Mouse (Mus musculus): ENCODE measurements around the gene Rab11fip4. TPM values are rescaled to one million over a fixed set of nuclear protein-coding genes. Genes with fewer than 3 reads are reported as not detected.

Gene Rab11fip4
- polyA plus RNA-seq, 1 experiment from 2014 or later = 0.26 TPM

GRCm38 (mm10) chr11:79615871-79616270 lies 24.9 kb downstream of the Rab11fip4 start:
- WGBS = 44% methylated on average over 5 of the region's 5 CpGs
- ATAC-seq (replicated peaks; ENCODE audit: insufficient number of reproducible peaks, insufficient read depth, low FRiP score, low read depth) = no peak
- no peak overlapping the region for H3K27ac ChIP-seq
- no peaks in the 10 kb centered on the region for H3K36me3 ChIP-seq
- H3K9ac ChIP-seq = no peak overlapping the region
- H3K4me3 ChIP-seq = no peak overlapping the region
- H3K4me1 ChIP-seq (replicated peaks) = peaks cover 9% of the 10 kb centered on the region
- H3K4me2 ChIP-seq = no peak overlapping the region
- peaks cover 7% of the 10 kb centered on the region; the same call in 1 of the 2 replicates for H3K27me3 ChIP-seq
- H3K9me3 ChIP-seq (replicated peaks) = no peaks in the 10 kb centered on the region

DNA sequence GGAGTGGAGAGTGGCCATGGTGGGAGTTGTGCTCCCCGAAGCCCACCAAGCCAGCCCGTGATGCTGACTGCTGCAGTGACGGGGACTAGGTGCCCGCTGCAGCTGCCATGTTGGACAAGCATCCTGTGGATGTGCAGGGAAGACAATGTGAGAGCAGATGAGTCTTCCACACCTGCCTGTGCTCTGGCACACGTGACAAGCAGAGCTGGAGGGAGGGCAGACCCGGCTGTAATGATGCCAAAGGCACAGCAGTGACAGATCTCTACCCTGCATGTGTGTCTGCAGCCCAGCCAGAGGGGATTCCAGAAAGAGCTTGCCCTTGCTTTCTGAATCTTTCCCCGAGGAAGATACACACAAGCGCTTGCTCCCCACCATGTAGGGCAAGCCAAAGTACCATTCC lies 27.0 kb downstream of the Rab11fip4 start:
- Histone ChIP-seq H3K27ac (no peak overlapping the region), H3K9me3 (replicated peaks) (no peaks in the 10 kb centered on the region), H3K4me3 (no peak overlapping the region), H3K4me2 (no peak overlapping the region), H3K27me3 (no peaks in the 10 kb centered on the region), H3K36me3 (no peaks in the 10 kb centered on the region), H3K9ac (no peak overlapping the region), H3K4me1 (replicated peaks) (no peaks in the 10 kb centered on the region)
- no peak for ATAC-seq (replicated peaks; ENCODE audit: insufficient number of reproducible peaks, insufficient read depth, low FRiP score, low read depth)
- 86% methylated on average over 8 of the region's 8 CpGs for WGBS

- Histone ChIP-seq H3K36me3 (no peaks in the 10 kb centered on the region), H3K4me1 (replicated peaks) (no peaks in the 10 kb centered on the region; the same call in 1 of the 2 replicates), H3K4me2 (no peak overlapping the region), H3K9ac (no peak overlapping the region), H3K27me3 (no peaks in the 10 kb centered on the region; the same call in 1 of the 2 replicates), H3K27ac (no peak overlapping the region), H3K4me3 (no peak overlapping the region), H3K9me3 (replicated peaks) (no peaks in the 10 kb centered on the region)
- no peak for ATAC-seq (replicated peaks; ENCODE audit: insufficient number of reproducible peaks, insufficient read depth, low FRiP score, low read depth)
- WGBS = 64% methylated on average over 5 of the region's 5 CpGs
Observed at GRCm38 (mm10) chr11:79623029-79623428, 32.0 kb downstream of the Rab11fip4 start.

- no peak overlapping the region for H3K9ac ChIP-seq
- no peaks in the 10 kb centered on the region; the same call in 1 of the 2 replicates for H3K27me3 ChIP-seq
- ATAC-seq (replicated peaks; ENCODE audit: insufficient number of reproducible peaks, insufficient read depth, low FRiP score, low read depth) = no peak
- H3K36me3 ChIP-seq = no peaks in the 10 kb centered on the region
- WGBS = 11% methylated on average over 4 of the region's 4 CpGs
- H3K27ac ChIP-seq = no peak overlapping the region
- no peak overlapping the region for H3K4me3 ChIP-seq
- no peaks in the 10 kb centered on the region; the same call in 1 of the 2 replicates for H3K4me1 ChIP-seq (replicated peaks)
- H3K9me3 ChIP-seq (replicated peaks) = no peaks in the 10 kb centered on the region
- no peak overlapping the region for H3K4me2 ChIP-seq
Observed at GRCm38 (mm10) chr11:79624801-79625302, 33.8 kb downstream of the Rab11fip4 start.

GRCm38 (mm10) chr11:79628716-79629115 lies 37.7 kb downstream of the Rab11fip4 start:
- ATAC-seq (replicated peaks; ENCODE audit: insufficient number of reproducible peaks, insufficient read depth, low FRiP score, low read depth) = no peak
- Histone ChIP-seq H3K36me3 (no peaks in the 10 kb centered on the region), H3K4me1 (replicated peaks) (no peaks in the 10 kb centered on the region; the same call in 1 of the 2 replicates), H3K4me2 (no peak overlapping the region), H3K27me3 (no peaks in the 10 kb centered on the region; the same call in 1 of the 2 replicates), H3K27ac (no peak overlapping the region), H3K4me3 (no peak overlapping the region), H3K9me3 (replicated peaks) (no peaks in the 10 kb centered on the region), H3K9ac (no peak overlapping the region)
- 71% methylated on average over 3 of the region's 3 CpGs for WGBS

DNA sequence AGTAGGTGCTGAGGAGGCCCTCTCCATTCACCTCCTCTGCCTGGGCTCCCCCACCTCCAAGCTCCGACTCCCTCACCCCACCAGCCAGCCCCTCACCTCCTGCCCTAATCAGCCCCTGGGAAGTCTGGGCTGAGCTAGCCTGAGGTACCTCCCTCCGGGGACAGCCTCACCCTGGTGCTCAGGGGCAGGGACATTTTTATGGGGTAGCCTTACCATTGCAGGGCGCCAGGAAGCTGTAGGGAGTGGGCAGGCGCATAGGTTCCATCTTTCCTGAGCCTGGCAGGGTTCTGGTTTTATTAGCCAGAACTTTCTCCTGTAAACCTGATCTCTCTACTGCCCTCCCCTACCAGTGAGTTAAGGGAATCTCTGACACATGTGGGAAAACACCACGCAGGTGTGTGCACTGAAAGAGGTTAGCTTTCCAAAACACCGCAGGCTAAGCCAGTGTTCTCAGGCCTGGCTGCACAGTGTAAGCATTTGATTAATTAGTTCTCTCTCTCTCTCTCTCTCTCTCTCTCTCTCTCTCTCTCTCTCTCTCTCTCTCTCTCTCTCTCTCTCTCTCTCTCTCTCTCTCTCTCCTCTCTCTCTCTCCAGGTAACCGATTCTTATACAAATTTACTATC lies 38.9 kb downstream of the Rab11fip4 start:
- ATAC-seq (replicated peaks; ENCODE audit: insufficient number of reproducible peaks, insufficient read depth, low FRiP score, low read depth) = no peak
- no peaks in the 10 kb centered on the region for H3K9me3 ChIP-seq (replicated peaks)
- H3K27me3 ChIP-seq = no peaks in the 10 kb centered on the region
- H3K9ac ChIP-seq = no peak overlapping the region
- H3K4me2 ChIP-seq = no peak overlapping the region
- no peaks in the 10 kb centered on the region for H3K36me3 ChIP-seq
- H3K27ac ChIP-seq = no peak overlapping the region
- 80% methylated on average over 7 of the region's 7 CpGs for WGBS
- no peak overlapping the region for H3K4me3 ChIP-seq
- no peaks in the 10 kb centered on the region; the same call in 1 of the 2 replicates for H3K4me1 ChIP-seq (replicated peaks)

DNA sequence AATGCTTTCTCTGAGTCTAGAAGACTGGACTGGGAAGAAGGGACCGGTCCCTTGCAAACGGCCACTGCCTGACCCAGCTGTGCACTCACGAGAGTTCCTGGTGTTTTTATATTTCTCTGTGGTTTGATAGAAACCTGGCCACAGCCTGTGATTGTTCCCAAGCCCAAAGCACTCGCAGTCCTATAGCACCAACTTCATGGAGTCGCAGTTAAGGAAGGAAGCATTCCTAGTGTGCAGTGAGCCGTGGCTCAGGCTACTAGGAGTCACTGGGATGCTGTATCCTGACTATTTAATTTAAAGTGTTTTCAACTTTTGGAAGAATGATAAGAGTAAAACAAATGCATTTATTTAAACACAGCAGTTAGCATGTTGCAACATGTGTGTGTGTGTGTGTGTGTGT lies 39.5 kb downstream of the Rab11fip4 start:
- 66% methylated on average over 6 of the region's 6 CpGs for WGBS
- no peak overlapping the region for H3K27ac ChIP-seq
- no peak overlapping the region for H3K4me2 ChIP-seq
- no peaks in the 10 kb centered on the region for H3K4me1 ChIP-seq (replicated peaks)
- no peak overlapping the region for H3K4me3 ChIP-seq
- no peaks in the 10 kb centered on the region for H3K27me3 ChIP-seq
- no peak for ATAC-seq (replicated peaks; ENCODE audit: insufficient number of reproducible peaks, insufficient read depth, low FRiP score, low read depth)
- H3K36me3 ChIP-seq = no peaks in the 10 kb centered on the region
- no peaks in the 10 kb centered on the region for H3K9me3 ChIP-seq (replicated peaks)
- H3K9ac ChIP-seq = no peak overlapping the region

DNA sequence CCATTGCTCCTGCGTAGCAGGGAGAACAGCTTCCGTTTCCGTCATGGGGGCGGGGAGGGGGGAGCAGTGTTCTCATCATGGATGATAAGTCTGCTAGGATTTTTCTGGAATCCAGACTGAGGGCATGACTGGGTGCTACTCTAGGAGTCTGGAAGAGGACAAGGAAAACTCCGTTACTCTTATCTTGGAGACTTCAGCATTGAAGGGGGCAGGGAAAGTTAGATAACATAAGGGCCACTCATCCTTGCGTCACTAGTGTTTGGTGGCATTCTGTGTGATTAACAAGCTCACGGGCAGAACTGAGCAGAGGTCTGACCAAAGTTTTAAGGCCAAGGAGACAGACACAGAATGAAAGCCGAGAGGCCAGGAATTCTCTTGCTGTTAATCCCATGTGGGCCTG lies 42.4 kb downstream of the Rab11fip4 start:
- H3K4me2 ChIP-seq = no peak overlapping the region
- no peak for ATAC-seq (replicated peaks; ENCODE audit: insufficient number of reproducible peaks, insufficient read depth, low FRiP score, low read depth)
- WGBS = 39% methylated on average over 8 of the region's 8 CpGs
- H3K4me1 ChIP-seq (replicated peaks) = no peaks in the 10 kb centered on the region
- H3K9ac ChIP-seq = no peak overlapping the region
- H3K36me3 ChIP-seq = no peaks in the 10 kb centered on the region
- H3K9me3 ChIP-seq (replicated peaks) = 0 out of 2 replicates have a peak, but pooled peaks cover 3% of the 10 kb centered on the region
- no peak overlapping the region for H3K27ac ChIP-seq
- no peak overlapping the region for H3K4me3 ChIP-seq
- H3K27me3 ChIP-seq = no peaks in the 10 kb centered on the region

DNA sequence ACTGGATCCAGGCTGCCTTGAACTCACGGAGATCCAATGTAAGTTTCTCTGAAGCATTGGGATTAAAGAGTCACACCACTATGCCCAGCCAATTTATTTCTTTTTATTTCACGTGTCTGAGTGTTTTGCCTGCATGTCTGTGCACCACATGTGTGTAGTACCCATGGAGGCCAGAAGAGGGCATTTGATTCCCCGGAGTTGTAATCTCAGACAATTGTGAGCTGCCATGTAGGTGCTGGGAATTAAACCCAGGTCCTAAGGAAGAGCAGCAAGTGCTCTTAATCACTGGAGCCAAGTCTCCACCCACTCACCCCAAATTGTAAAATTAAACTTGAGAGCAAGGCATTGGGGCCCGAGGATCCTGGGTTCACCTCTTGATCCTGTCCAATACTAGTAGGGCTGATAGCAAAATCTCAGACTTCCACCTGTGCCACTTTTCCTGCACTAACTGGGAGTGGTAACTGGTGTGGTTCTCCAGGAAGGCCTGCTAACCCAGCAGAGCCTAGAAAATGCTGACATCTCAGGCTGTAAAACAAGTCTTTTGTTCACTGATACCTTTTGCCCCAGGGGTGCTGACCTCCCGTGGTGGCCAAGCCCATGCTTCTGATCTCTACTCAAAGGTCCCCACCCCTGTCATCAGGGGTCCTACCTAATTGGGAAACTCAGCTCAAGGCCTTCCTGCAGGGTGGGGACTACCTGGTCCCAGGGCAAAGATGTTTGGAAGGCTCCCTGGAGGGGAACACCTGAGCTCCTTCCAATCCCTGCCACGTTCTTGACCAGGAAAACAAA lies 44.8 kb downstream of the Rab11fip4 start:
- ATAC-seq (replicated peaks; ENCODE audit: insufficient number of reproducible peaks, insufficient read depth, low FRiP score, low read depth) = no peak
- Histone ChIP-seq H3K4me3 (no peak overlapping the region), H3K36me3 (no peaks in the 10 kb centered on the region), H3K9me3 (replicated peaks) (0 out of 2 replicates have a peak, but pooled peaks cover 3% of the 10 kb centered on the region), H3K4me2 (no peak overlapping the region), H3K9ac (no peak overlapping the region), H3K4me1 (replicated peaks) (peaks cover 6% of the 10 kb centered on the region), H3K27ac (no peak overlapping the region), H3K27me3 (no peaks in the 10 kb centered on the region)
- WGBS = 78% methylated on average over 6 of the region's 6 CpGs

DNA sequence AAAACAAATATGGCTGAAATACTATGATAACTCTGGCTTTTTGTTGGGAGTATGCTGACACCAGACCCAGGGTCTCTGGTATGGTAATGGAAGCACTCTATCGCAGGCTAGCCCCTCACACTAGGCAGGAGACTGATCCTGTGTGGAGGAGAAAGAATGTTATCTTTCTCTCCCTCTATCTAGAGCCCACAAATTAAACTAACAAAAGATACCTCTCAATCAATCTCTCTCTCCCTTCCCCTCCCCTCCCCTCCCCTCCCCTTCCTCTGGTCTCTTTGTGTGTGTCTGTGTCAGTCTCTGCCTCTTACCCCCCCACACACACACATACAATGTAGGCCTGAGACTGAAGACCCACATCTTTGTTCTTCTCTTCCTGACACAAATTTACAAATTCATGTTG lies 45.5 kb downstream of the Rab11fip4 start:
- H3K27ac ChIP-seq = no peak overlapping the region
- ATAC-seq (replicated peaks; ENCODE audit: insufficient number of reproducible peaks, insufficient read depth, low FRiP score, low read depth) = no peak

DNA sequence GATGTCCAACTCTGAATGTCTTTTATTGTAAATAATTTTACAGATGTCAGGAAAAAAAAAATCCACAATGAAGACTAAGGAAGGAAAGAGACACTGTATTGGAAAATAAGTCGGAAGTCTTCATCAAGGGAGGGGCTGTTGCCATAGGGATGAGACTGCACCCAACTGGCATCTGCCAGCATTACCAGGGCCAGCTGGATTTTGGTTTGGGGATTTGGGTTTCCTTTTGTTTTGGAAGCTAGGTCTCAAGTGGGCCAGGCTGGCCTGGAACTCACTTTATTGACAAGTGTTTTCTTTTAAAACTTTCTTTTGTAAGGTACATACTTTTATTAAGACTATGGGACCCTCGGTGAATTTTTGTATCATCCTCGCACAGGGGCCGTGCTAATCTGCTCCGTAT lies 47.7 kb downstream of the Rab11fip4 start:
- no peak overlapping the region for H3K27ac ChIP-seq
- H3K9ac ChIP-seq = no peak overlapping the region
- H3K9me3 ChIP-seq (replicated peaks) = 0 out of 2 replicates have a peak, but pooled peaks cover 3% of the 10 kb centered on the region
- H3K36me3 ChIP-seq = no peaks in the 10 kb centered on the region
- no peak for ATAC-seq (replicated peaks; ENCODE audit: insufficient number of reproducible peaks, insufficient read depth, low FRiP score, low read depth)
- H3K4me3 ChIP-seq = no peak overlapping the region
- peaks cover 8% of the 10 kb centered on the region for H3K4me1 ChIP-seq (replicated peaks)
- H3K27me3 ChIP-seq = no peaks in the 10 kb centered on the region
- H3K4me2 ChIP-seq = no peak overlapping the region
- WGBS = 83% methylated on average over 5 of the region's 5 CpGs

More for the DNA sequence above, 45.5 kb downstream of the Rab11fip4 start:
- no peaks in the 10 kb centered on the region for H3K36me3 ChIP-seq
- H3K9ac ChIP-seq = no peak overlapping the region
- 0 out of 2 replicates have a peak, but pooled peaks cover 3% of the 10 kb centered on the region for H3K9me3 ChIP-seq (replicated peaks)
- H3K4me1 ChIP-seq (replicated peaks) = peaks cover 8% of the 10 kb centered on the region
- no peak overlapping the region for H3K4me3 ChIP-seq
- no peaks in the 10 kb centered on the region for H3K27me3 ChIP-seq
- 81% methylated on average over 1 of the region's 1 CpGs for WGBS
- H3K4me2 ChIP-seq = no peak overlapping the region

All from heart, embryonic 15.5 days (tissue).